Mouse (Mus musculus) liver, postnatal 0 days (tissue): ENCODE results near the gene Lama5. TPM values are rescaled to one million over a fixed set of nuclear protein-coding genes. Genes with fewer than 3 reads are reported as not detected.
"Not testable (repeated sequence)": the region's sequence is repeated elsewhere in the genome, so short reads cannot be mapped to it uniquely, and the experiment has no call there.

ENCODE experiments used
- ATAC-seq: fragments of 200-750 bp; cut with Nextera tagmentation; 2 replicates; pipeline ENCODE4 v1.8.0; 2017; ENCODE audit warnings: mild to moderate bottlenecking, moderate library complexity
- DNase-seq: peaks from one replicate; pipeline ENCODE4 v3.0.0-alpha.2; 2016
- H3K27ac ChIP-seq: fragments of 300-500 bp; sonication (generic); 2 replicates; pipeline ENCODE4 v1.5.1; 2014; ENCODE audit warnings: antibody characterized with exemption, moderate library complexity, mild to moderate bottlenecking, low read depth
- H3K27me3 ChIP-seq: fragments of 300-500 bp; sonication (generic); 2 replicates; pipeline ENCODE4 v1.6.1; 2014; ENCODE audit warnings: low read length, control low read depth, mixed read lengths; ENCODE audit not compliant: insufficient read depth
- H3K36me3 ChIP-seq: fragments of 300-500 bp; sonication (generic); replicated peaks from 2 replicates; pipeline ENCODE4 v1.6.1; 2014; ENCODE audit warnings: mild to moderate bottlenecking, control low read depth, low read length, moderate library complexity, mixed read lengths; ENCODE audit not compliant: insufficient read depth
- H3K4me1 ChIP-seq: fragments of 300-500 bp; sonication (generic); 2 replicates; pipeline ENCODE4 v1.6.1; 2014; ENCODE audit warnings: antibody characterized with exemption, mild to moderate bottlenecking, control low read depth; ENCODE audit not compliant: insufficient read depth
- H3K4me2 ChIP-seq: fragments of 300-500 bp; sonication (generic); 2 replicates; pipeline ENCODE4 v1.6.1; 2014; ENCODE audit warnings: low read depth, mild to moderate bottlenecking, low read length, moderate library complexity, mixed read lengths
- H3K4me3 ChIP-seq: fragments of 300-500 bp; sonication (generic); 2 replicates; pipeline ENCODE4 v1.5.1; 2014; ENCODE audit warnings: low read depth, low read length
- H3K9ac ChIP-seq: fragments of 300-500 bp; sonication (generic); replicated peaks from 2 replicates; pipeline ENCODE4 v1.6.1; 2014; ENCODE audit warnings: mild to moderate bottlenecking, moderate library complexity
- H3K9me3 ChIP-seq: fragments of 300-500 bp; sonication (generic); 2 replicates; pipeline ENCODE4 v1.6.1; 2016; ENCODE audit warnings: mild to moderate bottlenecking, control low read depth, low read length, mixed read lengths
- CTCF ChIP-seq: sonication (generic); IDR thresholded peaks from 2 replicates; pipeline ENCODE4 v1.5.1; 2016; ENCODE audit warnings: antibody characterized with exemption, low read depth
- EP300 ChIP-seq: IDR thresholded peaks from 2 replicates; pipeline ENCODE4 v1.6.1; 2016; ENCODE audit warnings: antibody characterized with exemption, low read depth, mild to moderate bottlenecking
- WGBS: fragments of 180-500 bp; shearing (Covaris S2); extraction: QIAGEN DNeasy Blood & Tissue Kit; methylation state at CpG from one replicate; pipeline ENCODE4 v1.1.7; 2014; ENCODE audit not compliant: insufficient replicate concordance; 5-methylcytosine and 5-hydroxymethylcytosine counted together
- polyA plus RNA-seq: library from polyadenylated mRNA; unstranded; fragments of >200 nt; fragmentation: Nextera tagmentation; extraction: Ambion mirVana; gene quantifications from 2 replicates; pipeline ENCODE4 v1.2.1, GENCODE M21; 2015

Gene Lama5
- polyA plus RNA-seq, 1 experiment from 2014 or later, result 2.2 TPM

DNA sequence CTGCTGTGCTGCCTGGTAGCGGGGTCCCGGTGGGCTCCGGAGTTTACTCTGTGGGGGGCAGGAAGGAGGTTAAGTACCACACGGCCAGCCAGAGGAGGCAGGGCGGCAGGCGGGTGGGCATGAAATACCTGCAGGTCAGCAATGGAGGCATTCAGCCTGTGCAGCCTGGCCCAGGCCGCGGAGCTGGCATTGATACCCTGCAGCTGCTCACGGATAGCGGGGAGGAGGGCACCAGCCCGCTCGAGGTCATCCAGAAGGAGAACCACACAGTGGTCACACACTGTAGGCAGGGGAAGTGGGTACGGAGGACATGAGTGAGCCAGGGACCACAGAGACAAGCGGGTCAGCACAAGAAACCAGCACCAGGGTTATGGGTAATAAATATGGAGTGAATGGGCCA is 40.0 kb downstream of the Lama5 start:
- H3K27ac ChIP-seq, result no peak overlapping the region
- H3K27me3 ChIP-seq, result no peaks in the 10 kb centered on the region
- ATAC-seq (no peak), DNase-seq (no peak)
- H3K9ac ChIP-seq, result no peak overlapping the region
- H3K4me2 ChIP-seq, result no peak overlapping the region
- TF ChIP-seq CTCF, result no peak
- TF ChIP-seq EP300, result no peak
- no peaks in the 10 kb centered on the region for H3K36me3 ChIP-seq
- H3K4me1 ChIP-seq, result no peaks in the 10 kb centered on the region
- H3K9me3 ChIP-seq, result no peaks in the 10 kb centered on the region
- WGBS, result 87% methylated on average over 14 of the region's 14 CpGs
- no peak overlapping the region for H3K4me3 ChIP-seq

DNA sequence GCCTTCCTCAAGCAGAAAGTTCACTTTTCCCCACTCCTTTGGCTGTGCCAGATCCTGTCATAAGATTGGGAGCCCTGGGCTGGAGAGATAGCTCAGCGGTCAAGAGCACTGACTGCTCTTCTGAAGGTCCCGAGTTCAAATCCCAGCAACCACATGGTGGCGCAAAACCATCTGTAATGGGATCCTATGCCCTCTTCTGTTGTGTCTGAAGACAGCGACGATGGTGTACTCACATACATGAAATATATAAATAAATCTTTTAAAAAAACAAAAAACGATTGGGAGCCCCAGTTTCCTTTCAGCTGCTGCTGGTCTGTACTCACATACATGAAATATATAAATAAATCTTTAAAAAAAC is 40.9 kb downstream of the Lama5 start:
- Histone ChIP-seq H3K4me3 (no peak overlapping the region), H3K4me2 (no peak overlapping the region), H3K27ac (no peak overlapping the region), H3K36me3 (no peaks in the 10 kb centered on the region), H3K9ac (no peak overlapping the region), H3K9me3 (no peaks in the 10 kb centered on the region), H3K4me1 (no peaks in the 10 kb centered on the region), H3K27me3 (no peaks in the 10 kb centered on the region)
- WGBS, result 78% methylated on average over 6 of the region's 6 CpGs
- no peak for ATAC-seq
- no peak for DNase-seq
- TF ChIP-seq CTCF, result peak; percentile 23
- TF ChIP-seq EP300, result no peak

DNA sequence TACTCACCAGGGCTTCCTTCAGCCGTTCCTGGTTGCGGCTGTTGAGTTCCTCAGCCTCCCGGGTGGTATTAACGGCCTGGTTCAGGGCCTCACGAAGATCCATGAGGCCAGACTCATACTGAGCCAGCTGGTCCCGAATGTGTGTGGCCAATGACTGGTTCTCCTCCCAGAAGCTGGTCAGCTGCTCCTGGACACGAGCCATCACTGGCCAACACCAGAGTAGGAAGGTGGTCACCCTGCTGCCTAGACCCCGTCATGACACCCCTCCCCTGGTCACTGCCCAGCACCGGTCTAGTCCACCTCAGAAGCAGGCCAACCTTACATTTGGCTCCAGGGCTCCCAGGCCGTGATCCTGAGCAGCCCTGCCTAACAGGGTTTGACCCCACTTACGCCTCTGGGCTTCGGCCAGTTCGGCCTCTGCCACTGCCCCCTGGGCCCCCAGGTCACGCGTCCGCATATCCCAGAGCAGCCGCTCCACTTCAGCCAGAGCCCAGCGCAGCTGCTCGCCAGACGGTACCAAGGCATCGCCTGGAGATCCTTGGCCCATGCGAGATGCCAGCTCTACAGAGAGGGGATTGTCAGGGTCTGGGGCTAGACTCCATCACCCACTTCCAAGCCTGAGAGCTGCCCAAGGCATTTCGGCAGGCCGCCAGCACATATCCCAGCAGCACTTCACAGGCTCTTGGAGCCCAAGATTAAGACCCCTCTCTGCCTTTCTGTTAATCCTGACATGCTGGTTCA is 41.5 kb downstream of the Lama5 start:
- DNase-seq, result no peak
- H3K4me1 ChIP-seq, result no peaks in the 10 kb centered on the region
- no peak overlapping the region for H3K9ac ChIP-seq
- H3K27ac ChIP-seq, result no peak overlapping the region
- H3K4me3 ChIP-seq, result no peak overlapping the region
- H3K9me3 ChIP-seq, result no peaks in the 10 kb centered on the region
- ATAC-seq, result no peak
- 86% methylated on average over 21 of the region's 24 CpGs for WGBS
- H3K4me2 ChIP-seq, result no peak overlapping the region
- no peak for TF ChIP-seq CTCF
- TF ChIP-seq EP300, result no peak
- H3K27me3 ChIP-seq, result no peaks in the 10 kb centered on the region
- H3K36me3 ChIP-seq, result no peaks in the 10 kb centered on the region

- H3K36me3 ChIP-seq, result peaks cover 11% of the 10 kb centered on the region
- 83% methylated on average over 9 of the region's 9 CpGs for WGBS
- no peaks in the 10 kb centered on the region for H3K4me1 ChIP-seq
- no peak overlapping the region for H3K9ac ChIP-seq
- H3K9me3 ChIP-seq, result no peaks in the 10 kb centered on the region
- ATAC-seq (no peak), DNase-seq (no peak)
- H3K27ac ChIP-seq, result no peak overlapping the region
- TF ChIP-seq EP300 (no peak), CTCF (no peak)
- no peaks in the 10 kb centered on the region for H3K27me3 ChIP-seq
- no peak overlapping the region for H3K4me2 ChIP-seq
- H3K4me3 ChIP-seq, result no peak overlapping the region
These were observed 44.1 kb downstream of the Lama5 start for GRCm38 (mm10) chr2:180181542-180181941.

DNA sequence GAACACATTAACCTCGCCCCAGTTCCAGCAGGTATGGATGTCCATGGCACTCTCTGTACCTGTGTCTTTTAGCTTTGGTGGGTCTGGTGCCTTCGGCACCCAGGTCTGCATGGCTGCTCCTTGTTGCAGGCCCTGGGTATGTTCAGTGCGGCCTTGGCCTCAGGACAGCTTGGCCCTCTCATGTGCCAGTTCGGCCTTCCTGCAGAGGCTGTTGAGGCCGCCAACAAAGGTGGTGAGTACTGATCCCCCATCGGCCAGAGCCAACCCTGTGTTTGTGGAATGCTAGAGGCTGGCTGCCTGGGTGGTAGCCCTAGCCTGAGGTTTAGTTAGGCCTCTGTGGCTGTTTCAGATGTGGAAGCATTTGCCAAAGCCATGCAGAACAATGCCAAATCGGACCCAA is 49.9 kb downstream of the Lama5 start:
- no peak for ATAC-seq
- H3K4me3 ChIP-seq, result no peak overlapping the region

GRCm38 (mm10) chr2:180174121-180174520 is 51.5 kb downstream of the Lama5 start:
- no peak for DNase-seq
- H3K36me3 ChIP-seq, result peaks cover 42% of the 10 kb centered on the region
- TF ChIP-seq CTCF (no peak), EP300 (no peak)
- no peaks in the 10 kb centered on the region for H3K27me3 ChIP-seq
- peaks cover 22% of the 10 kb centered on the region for H3K4me1 ChIP-seq
- no peaks in the 10 kb centered on the region for H3K9me3 ChIP-seq
- 94% methylated on average over 5 of the region's 5 CpGs for WGBS
- no peak overlapping the region for H3K9ac ChIP-seq
- ATAC-seq, result no peak
- H3K4me2 ChIP-seq, result no peak overlapping the region
- H3K4me3 ChIP-seq, result no peak overlapping the region
- H3K27ac ChIP-seq, result no peak overlapping the region

More for the DNA sequence above, 49.9 kb downstream of the Lama5 start:
- Histone ChIP-seq H3K9ac (no peak overlapping the region), H3K4me1 (peaks cover 20% of the 10 kb centered on the region), H3K9me3 (no peaks in the 10 kb centered on the region), H3K4me2 (no peak overlapping the region), H3K36me3 (peaks cover 42% of the 10 kb centered on the region), H3K27me3 (no peaks in the 10 kb centered on the region), H3K27ac (no peak overlapping the region)
- TF ChIP-seq EP300 (no peak), CTCF (no peak)
- 92% methylated on average over 7 of the region's 7 CpGs for WGBS
- no peak for DNase-seq

DNA sequence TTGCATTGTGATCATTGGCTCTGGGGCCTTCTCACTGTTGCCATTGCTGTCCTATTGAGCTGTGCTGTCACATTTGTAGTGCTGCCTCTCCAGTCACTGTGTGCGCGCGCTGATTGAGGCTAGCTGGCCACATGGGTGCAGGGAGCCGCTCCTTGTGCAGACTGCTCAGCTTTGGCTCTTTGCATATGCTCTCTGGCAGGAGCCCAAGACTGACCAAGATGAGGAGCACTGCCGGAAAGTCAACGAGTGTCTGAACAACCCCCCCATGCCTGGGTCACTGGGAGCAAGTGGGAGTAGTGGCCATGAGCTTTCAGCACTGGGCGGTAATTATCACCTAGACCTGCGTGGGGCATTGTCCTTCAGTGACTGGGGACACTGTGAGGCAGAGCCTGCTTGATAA is 51.9 kb downstream of the Lama5 start:
- Histone ChIP-seq H3K36me3 (peaks cover 42% of the 10 kb centered on the region), H3K4me1 (peaks cover 22% of the 10 kb centered on the region), H3K9ac (0 out of 2 replicates have a peak overlapping the region, but pooled peaks have one; percentile 27)
- not testable (repeated sequence) for H3K9me3 ChIP-seq, H3K27me3 ChIP-seq, DNase-seq, H3K4me2 ChIP-seq, ATAC-seq, H3K4me3 ChIP-seq, H3K27ac ChIP-seq
- 82% methylated on average over 8 of the region's 8 CpGs for WGBS
